ENCODE assay signal across 18 mouse cellular contexts in the genomic region with DNA sequence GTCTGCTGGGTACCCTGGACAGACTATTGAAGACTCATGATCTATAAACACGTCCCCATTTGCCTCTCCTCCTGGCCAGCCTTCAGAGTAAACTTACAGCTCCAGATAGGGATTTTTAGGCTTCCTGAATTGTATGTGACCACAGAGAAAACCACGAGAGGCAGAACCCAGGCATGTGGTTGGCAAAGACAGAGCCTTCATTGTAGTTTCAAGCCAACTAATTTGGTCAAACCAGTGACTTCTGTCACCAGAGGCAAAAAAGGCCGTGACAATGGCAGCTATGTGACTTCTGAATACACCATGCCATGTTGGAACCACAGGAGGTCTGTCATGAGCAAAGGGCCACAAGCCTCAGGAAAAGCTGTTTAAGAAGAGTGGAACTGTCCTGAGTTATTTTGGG.
"Had no signal": no experiment of that assay in that cellular context is flagged by ENCODE, and none has a peak within 500 bp of the region (broad histone marks: within the 10 kb centered on the region; RNA-seq: fewer than 3 reads in every experiment).

No protein-coding gene starts in this region.

- H3K4me3 ChIP-seq: limb, embryonic 12.5 days; limb, embryonic 15.5 days; liver, embryonic 15.5 days; lung, embryonic 15.5 days; midbrain, embryonic 12.5 days; neural tube, embryonic 13.5 days had no signal

- H3K4me1 ChIP-seq: liver, embryonic 15.5 days had no signal

- ATAC-seq: intestine, postnatal 0 days had no signal

- H3K36me3 ChIP-seq: limb, embryonic 12.5 days; limb, embryonic 15.5 days; liver, embryonic 15.5 days; lung, embryonic 15.5 days; midbrain, embryonic 12.5 days; neural tube, embryonic 13.5 days had no signal

- DNase-seq: kidney, adult 2 months; kidney, postnatal 10 days; kidney, postnatal 36 days; left cerebral cortex, postnatal 4 days; lung, adult 18-20 months; lung, postnatal 10 days; lung, postnatal 36 days; retina, postnatal 1 day; thymus, adult 18-20 months; thymus, postnatal 4 days had no signal

- H3K27me3 ChIP-seq: limb, embryonic 12.5 days; limb, embryonic 15.5 days; liver, embryonic 15.5 days; lung, embryonic 15.5 days; midbrain, embryonic 12.5 days; neural tube, embryonic 13.5 days had no signal

- H3K4me2 ChIP-seq: limb, embryonic 12.5 days; limb, embryonic 15.5 days; liver, embryonic 11.5 days; liver, embryonic 15.5 days; lung, embryonic 15.5 days; midbrain, embryonic 12.5 days; neural tube, embryonic 13.5 days had no signal

- H3K9ac ChIP-seq: limb, embryonic 12.5 days; limb, embryonic 15.5 days; liver, embryonic 15.5 days; lung, embryonic 15.5 days; midbrain, embryonic 12.5 days; neural tube, embryonic 13.5 days had no signal

- H3K27ac ChIP-seq: limb, embryonic 12.5 days; limb, embryonic 15.5 days; liver, embryonic 15.5 days; lung, embryonic 15.5 days; midbrain, embryonic 12.5 days; neural tube, embryonic 13.5 days had no signal

- H3K9me3 ChIP-seq: limb, embryonic 12.5 days; limb, embryonic 15.5 days; liver, embryonic 15.5 days; lung, embryonic 15.5 days; midbrain, embryonic 12.5 days; neural tube, embryonic 13.5 days had no signal
